Mouse (Mus musculus) liver, adult 2 months (tissue): Measurements from ENCODE around the gene Camkv.

Experiments used
- CTCF ChIP-seq: fragments of 200-500 bp; IDR thresholded peaks from 2 replicates; pipeline ENCODE4 v1.5.1; 2011; ENCODE audit warnings: low read depth, low read length, control low read depth
- POLR2A ChIP-seq: fragments of 200-500 bp; IDR thresholded peaks from 2 replicates; pipeline ENCODE4 v1.6.1; 2011; ENCODE audit warnings: low read length, control low read depth; ENCODE audit not compliant: insufficient read depth; ENCODE audit errors: extremely low read depth

DNA sequence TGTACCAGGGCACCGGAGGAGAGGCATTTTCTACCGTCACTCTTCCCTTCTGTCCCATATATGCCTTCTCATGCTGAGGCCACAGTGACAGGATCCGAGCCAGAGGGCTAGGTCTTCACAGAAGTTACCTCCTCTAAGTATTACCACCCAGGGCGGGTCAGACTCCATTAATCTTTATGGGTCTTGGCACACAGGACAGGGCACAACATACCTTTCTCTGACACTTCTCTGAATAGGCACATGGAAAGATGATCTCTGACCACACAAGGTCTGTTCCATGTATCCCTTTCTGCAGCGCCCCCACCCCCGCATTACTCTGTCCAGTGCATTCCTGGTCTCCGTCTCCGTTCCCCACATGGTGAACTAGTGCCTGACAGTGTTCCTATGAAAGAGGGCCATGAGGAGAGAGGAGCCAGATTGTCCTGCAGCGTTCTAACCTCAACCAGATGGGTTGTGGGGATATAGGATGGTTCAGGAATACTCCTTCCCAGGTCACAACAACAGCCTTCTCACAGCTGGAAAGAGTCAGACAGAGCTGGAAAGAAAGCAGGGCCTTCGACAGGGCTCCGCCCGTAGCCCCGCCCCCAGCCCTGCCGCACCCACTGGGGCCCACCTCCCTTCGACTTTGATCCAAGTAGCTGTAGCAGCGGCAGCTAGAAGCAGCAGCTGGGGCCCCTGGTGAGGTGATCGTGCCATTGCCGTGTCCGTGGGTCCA, 29.1 kb upstream of the Camkv start, which contains the start of gene Mst1r:
- TF ChIP-seq CTCF (no peak), POLR2A (no peak)
